Mouse (Mus musculus): ENCODE measurements at regions not wholly inside any gene's neighbourhood (a gene's known extent, or its start where the extent isn't known, plus 50 kb on each side); places are given as distances from the start of the nearest gene placed in this dataset.

DNA sequence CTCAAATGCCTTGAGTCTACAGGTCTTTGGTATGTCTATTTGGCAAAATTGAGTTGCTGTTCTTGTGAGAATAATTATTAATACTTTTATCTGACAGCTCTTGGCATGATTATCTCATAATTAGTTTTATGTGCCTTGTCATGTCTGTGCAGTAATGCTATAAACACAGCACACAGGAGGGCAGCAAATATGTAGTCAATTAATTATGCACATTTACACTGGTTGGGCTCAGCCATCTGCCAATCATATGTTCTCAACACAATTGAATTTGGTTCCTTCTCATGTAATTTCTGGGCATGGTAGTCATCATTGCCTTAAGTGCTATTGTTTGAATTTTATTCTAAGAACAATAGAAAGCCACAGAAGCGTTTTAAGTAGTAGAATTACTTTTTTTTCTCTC lies 1650.7 kb upstream of the Tenm2 start:
- no peak for DNase-seq

DNA sequence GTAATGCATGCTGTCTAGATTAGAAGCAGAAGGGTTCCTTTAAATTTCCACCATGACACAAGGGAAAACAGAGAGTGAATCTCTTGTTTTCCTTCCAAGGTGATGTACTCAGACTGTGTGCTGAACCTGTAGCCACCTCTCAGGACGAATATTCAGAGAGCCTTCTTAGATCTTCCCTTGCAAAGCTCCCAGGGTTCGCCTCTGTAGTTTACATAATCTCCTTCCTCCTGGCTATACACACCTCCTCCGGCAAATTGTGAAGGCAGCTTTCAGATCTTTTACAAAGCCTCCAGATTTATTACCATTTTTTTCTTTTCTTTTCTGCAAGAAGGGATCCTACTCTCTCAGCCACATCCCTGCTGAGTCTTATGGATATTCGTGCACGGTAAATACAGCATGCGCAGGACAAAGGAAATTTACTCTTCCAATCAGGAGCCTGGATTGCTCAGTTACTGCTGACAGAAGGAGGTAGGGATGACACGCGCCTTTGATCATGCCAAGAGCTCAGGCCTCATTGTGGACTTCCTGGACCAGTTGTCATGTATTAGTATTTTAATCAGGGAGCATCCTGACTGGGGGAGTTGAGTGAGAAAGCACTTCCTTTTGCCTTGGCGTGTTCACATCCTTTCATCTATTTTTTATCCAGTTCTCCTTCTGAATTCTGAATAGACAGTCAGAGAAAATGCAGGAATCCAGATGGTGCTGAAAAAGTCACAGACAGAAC lies 1626.0 kb upstream of the Tenm2 start:
- DNase-seq: peak; percentile 54

GRCm38 (mm10) chr11:38856645-38857044 lies 1620.9 kb upstream of the Tenm2 start:
- no peak for DNase-seq

DNA sequence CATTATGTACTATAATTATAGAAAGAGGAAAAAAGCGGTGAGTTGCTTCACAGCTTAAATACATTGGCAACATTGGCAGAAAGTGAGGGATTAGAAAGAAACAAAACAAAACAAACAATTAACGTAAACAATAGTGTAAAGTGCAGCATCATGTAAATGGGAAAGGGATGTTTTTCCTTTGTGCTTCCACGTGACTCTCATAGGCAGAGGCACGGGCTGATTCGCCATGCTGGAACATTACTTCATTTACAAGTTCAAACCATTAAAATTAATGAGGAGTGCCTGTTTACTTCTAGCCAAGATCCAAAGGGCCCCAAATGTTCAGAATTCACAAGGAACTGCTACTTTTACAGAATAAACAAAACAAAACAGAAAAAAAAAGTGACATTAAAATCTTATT lies 1593.4 kb upstream of the Tenm2 start:
- DNase-seq: no peak

DNA sequence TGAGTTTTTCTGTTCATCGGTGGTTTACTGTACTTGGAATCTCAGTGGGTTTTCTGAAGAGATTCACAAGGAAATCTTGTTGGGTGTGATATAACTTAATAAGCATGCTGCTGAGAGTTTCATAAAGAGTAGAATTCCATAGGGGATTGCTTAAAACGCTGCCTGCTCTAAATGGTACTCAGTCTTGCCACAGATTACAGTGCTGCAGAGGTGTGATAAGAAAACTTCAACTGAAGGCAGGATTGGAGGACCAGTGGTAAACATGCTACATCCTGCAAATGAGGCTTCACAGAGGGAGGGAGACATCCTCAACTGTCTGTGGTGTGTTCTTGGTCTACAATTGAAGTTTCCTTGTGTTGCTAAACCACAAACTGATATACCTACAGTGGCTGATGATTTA lies 1592.6 kb upstream of the Tenm2 start:
- no peak for DNase-seq

- no peak for DNase-seq
Observed at GRCm38 (mm10) chr11:38825172-38825753, 1589.5 kb upstream of the Tenm2 start.

DNA sequence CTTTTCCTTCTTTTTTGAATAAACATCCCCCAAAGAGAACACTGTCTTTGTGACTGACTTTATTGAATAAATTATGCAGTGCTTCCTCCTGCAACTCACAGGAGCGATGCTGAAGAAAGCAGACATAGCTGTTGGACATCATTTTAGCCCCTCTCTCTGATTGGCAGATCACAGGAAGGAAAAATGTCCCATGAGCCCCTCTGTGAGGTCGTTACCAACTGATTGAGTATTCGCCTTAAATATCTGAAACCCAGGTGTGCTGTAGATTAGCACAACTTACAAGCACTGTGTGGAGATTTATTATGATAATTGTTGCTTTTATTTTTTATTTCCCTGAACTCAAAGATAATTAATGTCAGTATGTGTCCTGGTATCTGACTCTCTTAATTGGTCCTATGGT lies 1582.4 kb upstream of the Tenm2 start:
- DNase-seq: no peak

GRCm38 (mm10) chr11:38783548-38783947 lies 1547.8 kb upstream of the Tenm2 start:
- DNase-seq: no peak

GRCm38 (mm10) chr11:38779585-38779984 lies 1543.8 kb upstream of the Tenm2 start:
- no peak for DNase-seq

DNA sequence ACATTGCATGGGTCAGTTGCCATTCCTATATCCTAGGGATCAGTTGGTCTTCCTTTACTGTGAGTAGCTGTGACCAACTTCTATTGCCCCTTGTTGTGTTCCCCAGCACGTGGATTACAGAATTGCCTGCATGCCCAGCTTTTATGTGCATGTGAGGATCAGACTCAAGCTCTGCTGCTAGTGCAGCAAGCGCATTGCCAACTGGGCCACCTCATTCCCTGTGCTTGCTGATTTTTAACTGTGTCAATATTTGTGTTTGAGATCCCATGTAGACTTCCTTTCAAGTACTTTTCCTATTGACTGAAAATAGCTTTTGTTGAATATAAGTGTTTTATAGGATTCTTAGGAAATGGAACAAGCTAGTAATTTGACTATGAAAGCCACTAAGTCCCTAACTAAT lies 1526.5 kb upstream of the Tenm2 start:
- no peak for DNase-seq

- peak; percentile 21 for DNase-seq
Observed at GRCm38 (mm10) chr11:38747549-38747948, 1511.8 kb upstream of the Tenm2 start.

- peak; percentile 1 for DNase-seq
Observed at GRCm38 (mm10) chr11:38729101-38729500, 1493.3 kb upstream of the Tenm2 start.

DNA sequence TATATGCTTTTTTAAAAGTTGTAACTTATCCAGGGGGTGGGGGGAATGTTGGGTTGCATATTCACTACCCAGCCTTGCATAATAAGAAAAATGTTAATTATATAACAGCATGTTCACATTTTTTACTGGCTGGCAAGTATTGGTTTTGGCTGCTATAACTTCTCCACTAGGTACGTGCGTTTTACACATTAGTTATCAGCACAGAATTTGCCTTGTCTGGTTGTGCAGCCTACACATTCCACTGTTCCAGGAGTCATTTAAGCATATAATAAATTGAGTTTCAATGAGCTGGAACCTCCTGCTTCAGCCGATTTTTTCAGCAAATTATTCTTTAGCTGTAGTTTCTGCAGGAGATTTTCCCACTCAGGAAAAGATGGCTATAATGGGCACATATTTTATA lies 1479.9 kb upstream of the Tenm2 start:
- DNase-seq: no peak

DNA sequence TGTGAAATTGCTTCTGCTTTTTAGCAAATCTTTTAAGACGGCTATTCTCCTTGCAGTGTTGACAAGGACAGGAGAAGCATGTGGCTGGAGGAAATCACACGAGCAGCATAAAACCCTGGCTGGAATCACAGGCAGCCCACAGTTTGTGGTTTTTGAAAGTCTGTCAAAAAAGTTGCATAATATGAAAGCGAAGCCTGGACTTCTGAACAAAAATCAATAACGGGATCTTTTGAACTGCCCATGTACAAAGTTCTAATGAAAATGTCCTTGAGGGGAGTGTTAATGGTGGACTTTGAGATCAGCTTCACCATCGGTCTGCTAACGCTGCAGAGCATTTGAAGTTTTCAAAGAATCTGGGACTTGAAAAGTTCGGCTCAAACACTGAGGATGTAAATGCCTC lies 1445.5 kb upstream of the Tenm2 start:
- no peak for DNase-seq

DNA sequence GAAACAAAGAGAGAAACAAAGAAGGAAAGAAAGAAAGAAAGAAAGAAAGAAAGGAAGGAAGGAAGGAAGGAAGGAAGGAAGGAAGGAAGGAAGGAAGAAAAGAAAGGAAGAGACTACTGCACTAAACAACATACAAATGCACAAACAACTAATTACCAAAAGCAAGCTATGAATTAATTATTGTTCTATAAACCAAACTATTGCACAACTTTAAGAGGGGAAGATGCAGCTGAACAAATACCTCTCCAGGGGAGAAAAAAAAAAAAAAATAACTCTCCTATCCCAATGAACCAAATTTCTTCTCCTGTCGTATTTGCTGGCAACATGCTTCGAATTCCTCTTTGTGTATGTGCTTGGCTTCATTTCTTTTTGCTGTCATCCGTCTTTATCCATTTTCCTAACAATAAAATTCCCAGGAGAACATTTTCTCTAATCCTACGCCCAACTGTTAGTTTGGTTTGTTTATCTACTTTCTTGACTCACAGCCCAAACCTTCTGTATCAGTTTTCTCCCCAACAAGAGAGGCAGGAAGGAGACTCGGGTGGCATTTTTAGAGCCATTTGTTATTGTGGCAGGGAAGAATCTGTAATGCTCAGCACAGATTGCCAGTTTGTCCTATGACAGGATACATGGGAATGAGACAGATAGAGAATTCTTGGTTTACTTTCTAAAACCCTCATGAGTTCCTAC lies 1437.7 kb upstream of the Tenm2 start:
- no peak for DNase-seq

All from right cerebral cortex, adult 18-20 months (tissue).